Mouse (Mus musculus) erythroid progenitor cell, adult 5-6 weeks (primary cell): ENCODE measurements around the gene Phf14. TPM values are rescaled to one million over a fixed set of nuclear protein-coding genes. Genes with fewer than 3 reads are reported as not detected.

Experiments
- total RNA-seq, 2 experiments: library from RNA; stranded (forward) in 1 of 2; stranded (reverse) in 1 of 2; fragments of 150-400 nt in 1 of 2; fragments of 186-747, 209-891 nt in 1 of 2; gene quantifications; 2 replicates each; pipeline versions ENCODE4 v1.2.3 to v1.2.4; 2015 to 2017; ENCODE audit warnings: low replicate concordance in 2 of 2

The Phf14 gene
- total RNA-seq, 2 experiments from 2014 or later, result 33.7 to 39.0 TPM

Other genes with a start within 250 kb of the Phf14 start
- 209 and 226 TPM in 2 replicates for gene Ndufa4, start 312 bp upstream of the Phf14 start, total RNA-seq (2015; ENCODE audit: low replicate concordance)
- 67.2 and 104 TPM in 2 replicates for gene Ndufa4, start 312 bp upstream of the Phf14 start, total RNA-seq (2017; ENCODE audit: low replicate concordance)